Mouse (Mus musculus) ES-Bruce4 (cell line): Measurements from ENCODE around the gene Nlk. TPM values are rescaled to one million over a fixed set of nuclear protein-coding genes. Genes with fewer than 3 reads are reported as not detected.
A peak's percentile ranks its signal among the peaks of the same experiment; 100 is the strongest.

Experiments used
- H3K27ac ChIP-seq: 2 replicates; pipeline ENCODE4 v1.5.1; 2012; ENCODE audit warnings: low read length, inconsistent platforms; ENCODE audit not compliant: insufficient read depth
- H3K27me3 ChIP-seq: 2 replicates; pipeline ENCODE4 v1.6.1; 2012; ENCODE audit warnings: mild to moderate bottlenecking, low read length, inconsistent platforms; ENCODE audit not compliant: control insufficient read depth, poor library complexity, insufficient read depth, severe bottlenecking
- H3K36me3 ChIP-seq: 2 replicates; pipeline ENCODE4 v1.6.1; 2012; ENCODE audit warnings: inconsistent platforms, mild to moderate bottlenecking, low read length, moderate library complexity; ENCODE audit not compliant: control insufficient read depth, poor library complexity, insufficient read depth, severe bottlenecking
- H3K4me1 ChIP-seq: one replicate; pipeline ENCODE4 v1.8.1; 2011; ENCODE audit warnings: low read length; ENCODE audit not compliant: control insufficient read depth, insufficient read depth
- H3K4me3 ChIP-seq: 2 replicates; pipeline ENCODE4 v1.5.1; 2011; ENCODE audit warnings: low read depth, mild to moderate bottlenecking, low read length
- H3K9ac ChIP-seq: 2 replicates; pipeline ENCODE4 v1.6.1; 2012; ENCODE audit warnings: low read depth, mild to moderate bottlenecking, inconsistent platforms; ENCODE audit not compliant: poor library complexity, severe bottlenecking
- H3K9me3 ChIP-seq: replicated peaks from 2 replicates; pipeline ENCODE4 v1.6.1; 2012; ENCODE audit warnings: mild to moderate bottlenecking, low read length, inconsistent platforms; ENCODE audit not compliant: control insufficient read depth, poor library complexity, insufficient read depth, severe bottlenecking
- CTCF ChIP-seq: IDR thresholded peaks from one replicate; pipeline ENCODE4 v1.8.1; 2011; ENCODE audit warnings: low read depth, low read length
- EP300 ChIP-seq: IDR thresholded peaks from 2 replicates; pipeline ENCODE4 v1.6.1; 2011; ENCODE audit warnings: low read depth, low read length; ENCODE audit not compliant: insufficient read depth
- POLR2A ChIP-seq: IDR thresholded peaks from one replicate; pipeline ENCODE4 v1.8.1; 2011; ENCODE audit warnings: low read length; ENCODE audit not compliant: insufficient read depth
- polyA plus RNA-seq: library from polyadenylated mRNA; stranded (reverse); fragments of >200 nt; gene quantifications from 2 replicates; pipeline ENCODE4 v1.2.4, GENCODE M21; 2011; ENCODE audit warnings: low read depth; ENCODE audit not compliant: missing spikeins, insufficient read depth, insufficient read length

Nlk gene
- polyA plus RNA-seq, 1 experiment, result 39.7 TPM

GRCm38 (mm10) chr11:78560447-78560846 lies 136.7 kb downstream of the Nlk start:
- Histone ChIP-seq H3K4me1 (no peaks in the 10 kb centered on the region), H3K9ac (no peak overlapping the region), H3K27me3 (no peaks in the 10 kb centered on the region), H3K27ac (no peak overlapping the region), H3K4me3 (no peak overlapping the region), H3K36me3 (no peaks in the 10 kb centered on the region), H3K9me3 (no peaks in the 10 kb centered on the region)
- TF ChIP-seq CTCF (peak; percentile 71), POLR2A (no peak), EP300 (no peak)

- H3K27ac ChIP-seq, result no peak overlapping the region
- no peaks in the 10 kb centered on the region for H3K9me3 ChIP-seq
- H3K4me3 ChIP-seq, result no peak overlapping the region
- no peaks in the 10 kb centered on the region for H3K27me3 ChIP-seq
- H3K36me3 ChIP-seq, result no peaks in the 10 kb centered on the region
- TF ChIP-seq CTCF, result peak; percentile 76
- no peak for TF ChIP-seq POLR2A
- H3K9ac ChIP-seq, result no peak overlapping the region
- H3K4me1 ChIP-seq, result no peaks in the 10 kb centered on the region
Measured at GRCm38 (mm10) chr11:78557241-78557640, 139.9 kb downstream of the Nlk start.

GRCm38 (mm10) chr11:78556070-78556469 lies 141.1 kb downstream of the Nlk start:
- TF ChIP-seq POLR2A, result no peak
- TF ChIP-seq EP300, result no peak
- no peak for TF ChIP-seq CTCF
- Histone ChIP-seq H3K9me3 (no peaks in the 10 kb centered on the region), H3K27me3 (no peaks in the 10 kb centered on the region), H3K36me3 (no peaks in the 10 kb centered on the region), H3K4me1 (no peaks in the 10 kb centered on the region), H3K4me3 (no peak overlapping the region), H3K27ac (no peak overlapping the region), H3K9ac (no peak overlapping the region)

GRCm38 (mm10) chr11:78555623-78556022 lies 141.6 kb downstream of the Nlk start:
- Histone ChIP-seq H3K4me1 (no peaks in the 10 kb centered on the region), H3K27ac (no peak overlapping the region), H3K9ac (no peak overlapping the region), H3K4me3 (no peak overlapping the region), H3K9me3 (no peaks in the 10 kb centered on the region), H3K36me3 (no peaks in the 10 kb centered on the region), H3K27me3 (no peaks in the 10 kb centered on the region)
- TF ChIP-seq EP300 (no peak), CTCF (no peak), POLR2A (no peak)

GRCm38 (mm10) chr11:78551059-78551398 lies 146.1 kb downstream of the Nlk start:
- no peaks in the 10 kb centered on the region for H3K4me1 ChIP-seq
- peaks cover 5% of the 10 kb centered on the region for H3K36me3 ChIP-seq
- TF ChIP-seq CTCF (no peak), EP300 (no peak), POLR2A (no peak)
- peak overlapping the region; percentile 16; the same call in 1 of the 2 replicates for H3K27ac ChIP-seq
- peak overlapping the region; percentile 64 for H3K4me3 ChIP-seq
- peak overlapping the region; percentile 80 for H3K9ac ChIP-seq
- H3K9me3 ChIP-seq, result no peaks in the 10 kb centered on the region
- no peaks in the 10 kb centered on the region for H3K27me3 ChIP-seq

GRCm38 (mm10) chr11:78550168-78551058 lies 146.8 kb downstream of the Nlk start, which contains the start of gene Tmem97:
Gene Tmem97 (minus strand): TSS chr11:78550777.
- Histone ChIP-seq H3K9me3 (no peaks in the 10 kb centered on the region), H3K4me3 (peak within 1 kb of the TSS; percentile 76), H3K9ac (peak within 1 kb of the TSS; percentile 80), H3K27me3 (no peaks in the 10 kb centered on the region), H3K36me3 (peaks cover 7% of the 10 kb centered on the region), H3K4me1 (no peaks in the 10 kb centered on the region), H3K27ac (peak within 1 kb of the TSS; percentile 16)
- TF ChIP-seq POLR2A (peak; percentile 70), EP300 (0 out of 2 replicates have a peak, but pooled peaks have one; percentile 9), CTCF (no peak)
